ENCODE assay signal across 21 mouse cellular contexts in the genomic region with DNA sequence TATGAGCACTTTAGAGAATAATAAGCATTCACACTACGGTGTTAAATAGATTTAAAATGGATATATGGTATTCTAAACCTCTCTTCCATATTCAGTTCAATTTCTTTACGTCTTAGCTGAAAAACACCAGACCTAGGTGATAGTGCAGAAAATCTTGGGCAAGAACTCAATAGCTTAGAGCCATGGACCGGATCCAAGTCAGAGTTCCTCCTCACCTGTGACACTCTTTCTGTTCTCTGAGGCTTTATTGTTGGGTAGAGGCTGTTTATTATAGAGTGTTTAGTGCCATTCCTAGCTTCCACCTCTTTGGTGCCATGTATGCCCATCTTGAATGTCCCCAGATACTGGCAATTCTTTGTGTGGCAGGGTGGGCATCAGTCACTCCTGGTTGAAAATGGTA. TPM values are rescaled to one million over a fixed set of nuclear protein-coding genes. Genes with fewer than 3 reads are reported as not detected.
A peak's percentile ranks its signal among the peaks of the same experiment; 100 is the strongest.
DNase-seq lines count a peak whose midpoint lies in the region; ATAC-seq lines count a peak whose summit lies in the region.
"Had no signal": no experiment of that assay in that cellular context is flagged by ENCODE, and none has a peak within 500 bp of the region (broad histone marks: within the 10 kb centered on the region; RNA-seq: fewer than 3 reads in every experiment).

No protein-coding gene starts in this region.

- DNase-seq in midbrain, embryonic 11.5 days (ENCODE audit: low spot score, missing footprints), result peak; percentile 26
- peak; percentile 56 for DNase-seq in fat pad, adult 2 months (ENCODE audit: extremely low read depth, low read depth, low spot score)
- peak; percentile 72 for DNase-seq in gonadal fat pad, adult 2 months (ENCODE audit: low read depth)
- DNase-seq: adrenal gland, adult 2 months; adrenal gland, adult 8-10 months; adrenal gland, postnatal 10 days; adrenal gland, postnatal 14 days; adrenal gland, postnatal 25 days; adrenal gland, postnatal 36 days; B cell, adult 2 months; cerebellum, adult 11 months; cerebellum, adult 11-12 months; cerebellum, adult 18-20 months had no signal

- H3K27ac ChIP-seq in midbrain, embryonic 11.5 days (ENCODE audit: low read depth, low read length), result no peak overlapping the region
- H3K27ac ChIP-seq in midbrain, embryonic 13.5 days, result no peak overlapping the region
- no peak overlapping the region for H3K27ac ChIP-seq in hindbrain, embryonic 13.5 days
- H3K27ac ChIP-seq in hindbrain, embryonic 16.5 days (ENCODE audit: low read depth, low read length), result no peak overlapping the region

- no peak for ATAC-seq in midbrain, embryonic 11.5 days (ENCODE audit: low FRiP score)
- no peak for ATAC-seq in midbrain, embryonic 13.5 days
- no peak for ATAC-seq in hindbrain, embryonic 13.5 days (ENCODE audit: low FRiP score)
- no peak for ATAC-seq in hindbrain, embryonic 16.5 days
- ATAC-seq: activated CD4-positive, CD25-positive, alpha-beta regulatory T cell, adult 4 months; CD4-positive, CD25-positive, alpha-beta regulatory T cell, adult 4 months; Patski had no signal

- no peaks in the 10 kb centered on the region for H3K27me3 ChIP-seq in midbrain, embryonic 11.5 days (ENCODE audit: control insufficient read depth, insufficient read depth, low read length)
- H3K27me3 ChIP-seq in midbrain, embryonic 13.5 days, result no peaks in the 10 kb centered on the region
- no peaks in the 10 kb centered on the region for H3K27me3 ChIP-seq in hindbrain, embryonic 13.5 days
- H3K27me3 ChIP-seq in hindbrain, embryonic 16.5 days (replicated peaks; ENCODE audit: control insufficient read depth, insufficient read depth, low read length), result no peaks in the 10 kb centered on the region
- H3K27me3 ChIP-seq: CH12.LX had no signal

- H3K36me3 ChIP-seq in midbrain, embryonic 11.5 days (ENCODE audit: control insufficient read depth, insufficient read depth, low read length), result no peaks in the 10 kb centered on the region
- H3K36me3 ChIP-seq in midbrain, embryonic 13.5 days, result no peaks in the 10 kb centered on the region
- no peaks in the 10 kb centered on the region for H3K36me3 ChIP-seq in hindbrain, embryonic 13.5 days
- H3K36me3 ChIP-seq in hindbrain, embryonic 16.5 days (ENCODE audit: control insufficient read depth, insufficient read depth, low read length), result no peaks in the 10 kb centered on the region
- H3K36me3 ChIP-seq: G1E had no signal

- no peaks in the 10 kb centered on the region for H3K4me1 ChIP-seq in midbrain, embryonic 11.5 days (ENCODE audit: control insufficient read depth, insufficient read depth, low read length)
- no peaks in the 10 kb centered on the region for H3K4me1 ChIP-seq in midbrain, embryonic 13.5 days (replicated peaks)
- no peaks in the 10 kb centered on the region for H3K4me1 ChIP-seq in hindbrain, embryonic 13.5 days (replicated peaks)
- no peaks in the 10 kb centered on the region for H3K4me1 ChIP-seq in hindbrain, embryonic 16.5 days (ENCODE audit: control insufficient read depth, insufficient read depth, low read depth, low read length)

- no peak overlapping the region for H3K4me3 ChIP-seq in midbrain, embryonic 11.5 days (ENCODE audit: low read depth, low read length)
- H3K4me3 ChIP-seq in midbrain, embryonic 13.5 days (replicated peaks), result no peak overlapping the region
- H3K4me3 ChIP-seq in hindbrain, embryonic 13.5 days, result no peak overlapping the region
- H3K4me3 ChIP-seq in hindbrain, embryonic 16.5 days (ENCODE audit: low read length), result no peak overlapping the region

- H3K4me2 ChIP-seq in midbrain, embryonic 11.5 days, result no peak overlapping the region
- H3K4me2 ChIP-seq in midbrain, embryonic 13.5 days (replicated peaks), result no peak overlapping the region
- H3K4me2 ChIP-seq in hindbrain, embryonic 13.5 days, result no peak overlapping the region
- H3K4me2 ChIP-seq in hindbrain, embryonic 16.5 days (ENCODE audit: low read length), result no peak overlapping the region

- no peaks in the 10 kb centered on the region for H3K9me3 ChIP-seq in midbrain, embryonic 11.5 days (ENCODE audit: control insufficient read depth, low read length)
- no peaks in the 10 kb centered on the region for H3K9me3 ChIP-seq in midbrain, embryonic 13.5 days
- no peaks in the 10 kb centered on the region for H3K9me3 ChIP-seq in hindbrain, embryonic 13.5 days
- no peaks in the 10 kb centered on the region for H3K9me3 ChIP-seq in hindbrain, embryonic 16.5 days (ENCODE audit: control insufficient read depth, low read length)
- H3K9me3 ChIP-seq: G1E had no signal

- 90% methylated on average over 3 of the region's 3 CpGs for WGBS in midbrain, embryonic 11.5 days
- 88% methylated on average over 3 of the region's 3 CpGs for WGBS in midbrain, embryonic 13.5 days
- 94% methylated on average over 3 of the region's 3 CpGs for WGBS in hindbrain, embryonic 13.5 days
- WGBS in hindbrain, embryonic 16.5 days, result 96% methylated on average over 3 of the region's 3 CpGs

- H3K9ac ChIP-seq in midbrain, embryonic 11.5 days (ENCODE audit: low read length), result no peak overlapping the region
- H3K9ac ChIP-seq in midbrain, embryonic 13.5 days (replicated peaks), result no peak overlapping the region
- H3K9ac ChIP-seq in hindbrain, embryonic 13.5 days, result no peak overlapping the region
- H3K9ac ChIP-seq in hindbrain, embryonic 16.5 days (ENCODE audit: low read depth, low read length), result no peak overlapping the region

RNA-seq across cellular contexts. Expression of gene Itgb8, which starts 25.9 kb away (rescaled TPM):
- 47.5 and 52.7 TPM in 2 replicates for polyA plus RNA-seq in midbrain, embryonic 11.5 days (2014; fragmentation: Nextera tagmentation; extraction: Ambion mirVana)
- 17.1 and 17.5 TPM in 2 replicates for polyA plus RNA-seq in midbrain, embryonic 13.5 days (2015; fragmentation: Nextera tagmentation; extraction: Ambion mirVana)
- 0.61 and 1.1 TPM in 2 replicates for polyA plus RNA-seq in gonadal fat pad, adult 2 months (2012; rRNA removed)
- 11.9 and 12.4 TPM in 2 replicates for polyA plus RNA-seq in hindbrain, embryonic 13.5 days (2015; fragmentation: Nextera tagmentation; extraction: Ambion mirVana)
- polyA plus RNA-seq in hindbrain, embryonic 16.5 days (2015; fragmentation: Nextera tagmentation; extraction: Ambion mirVana), result 9.0 and 9.3 TPM in 2 replicates
- polyA plus RNA-seq: G1E had no signal

RNA-seq across cellular contexts. Expression of gene Macc1, which starts 49.6 kb away (rescaled TPM):
- polyA plus RNA-seq in midbrain, embryonic 11.5 days (2014; fragmentation: Nextera tagmentation; extraction: Ambion mirVana), result 0.05 and 0.17 TPM in 2 replicates
- polyA plus RNA-seq in midbrain, embryonic 13.5 days (2015; fragmentation: Nextera tagmentation; extraction: Ambion mirVana), result 0.04 TPM in 1 of 2 replicates, not detected in the other
- polyA plus RNA-seq in gonadal fat pad, adult 2 months (2012; rRNA removed), result 0.50 and 0.57 TPM in 2 replicates
- 0.05 TPM in 1 of 2 replicates, not detected in the other for polyA plus RNA-seq in hindbrain, embryonic 13.5 days (2015; fragmentation: Nextera tagmentation; extraction: Ambion mirVana)
- polyA plus RNA-seq in hindbrain, embryonic 16.5 days (2015; fragmentation: Nextera tagmentation; extraction: Ambion mirVana), result not detected in 2 replicates
- polyA plus RNA-seq: activated CD4-positive, CD25-positive, alpha-beta regulatory T cell, adult 4 months; adrenal gland, adult 2 months; CD4-positive, CD25-positive, alpha-beta regulatory T cell, adult 4 months; G1E had no signal
